Mouse (Mus musculus): ENCODE data around the gene Rab5a.

DNA sequence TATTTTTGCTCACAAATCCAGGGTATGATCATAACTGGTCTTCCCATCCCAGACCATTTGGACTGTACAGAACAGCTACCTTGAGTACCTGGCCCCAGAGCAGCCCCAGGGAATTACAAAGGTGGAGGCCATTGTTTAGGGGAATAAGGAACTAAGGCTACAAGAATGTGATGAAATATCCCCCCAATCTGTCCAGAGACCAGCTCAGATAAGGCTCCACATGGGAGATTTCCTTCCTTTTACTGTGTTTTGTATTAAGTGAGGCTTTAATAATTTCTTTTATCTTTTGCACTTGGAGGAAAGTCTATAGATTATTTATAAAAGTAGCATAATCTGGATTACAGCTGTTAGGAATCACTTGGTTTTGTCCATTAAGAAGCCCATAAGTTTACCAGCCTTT, 10.3 kb upstream of the Rab5a start:
- TF ChIP-seq CTCF (conservative IDR thresholded peaks at IDR 0.05; ENCODE audit: insufficient read depth, insufficient read length, low read depth, low read length) (no peak), POLR2A (IDR thresholded peaks at IDR 0.05; ENCODE audit: low read depth, low read length) (no peak)

All from kidney, adult 2 months (tissue).